Mouse (Mus musculus): Measurements from ENCODE around the gene Dbi.

DNA sequence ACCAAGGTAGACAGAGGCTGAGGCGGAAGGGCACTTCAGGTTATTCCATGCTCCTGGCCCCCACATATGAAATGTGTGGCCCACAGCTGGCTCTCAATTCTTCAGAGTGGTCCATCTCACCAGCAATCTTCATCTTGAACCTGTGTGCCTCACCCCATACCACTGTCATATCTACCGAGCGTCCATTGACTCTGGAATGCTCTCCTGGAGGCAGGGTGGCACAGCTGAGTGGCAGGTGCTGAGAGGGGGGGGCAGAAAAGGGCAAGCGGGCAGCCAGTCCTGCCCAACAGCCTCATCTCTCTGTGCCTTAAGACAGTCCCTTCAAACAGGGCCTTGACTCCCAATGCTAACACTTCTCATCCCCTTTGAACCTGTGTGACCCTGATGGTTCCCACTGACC, 49.7 kb downstream of the Dbi start:
- TF ChIP-seq CTCF (IDR thresholded peaks at IDR 0.05; ENCODE audit: low read depth, low read length) (no peak), TAL1 (conservative IDR thresholded peaks at IDR 0.05; ENCODE audit: low read depth, low read length) (no peak), GATA1 (IDR thresholded peaks at IDR 0.05; ENCODE audit: borderline replicate concordance, low read length) (no peak)

All from G1E (cell line).